Mouse (Mus musculus): ENCODE measurements at regions not wholly inside any gene's neighbourhood (a gene's known extent, or its start where the extent isn't known, plus 50 kb on each side); places are given as distances from the start of the nearest gene placed in this dataset.

DNA sequence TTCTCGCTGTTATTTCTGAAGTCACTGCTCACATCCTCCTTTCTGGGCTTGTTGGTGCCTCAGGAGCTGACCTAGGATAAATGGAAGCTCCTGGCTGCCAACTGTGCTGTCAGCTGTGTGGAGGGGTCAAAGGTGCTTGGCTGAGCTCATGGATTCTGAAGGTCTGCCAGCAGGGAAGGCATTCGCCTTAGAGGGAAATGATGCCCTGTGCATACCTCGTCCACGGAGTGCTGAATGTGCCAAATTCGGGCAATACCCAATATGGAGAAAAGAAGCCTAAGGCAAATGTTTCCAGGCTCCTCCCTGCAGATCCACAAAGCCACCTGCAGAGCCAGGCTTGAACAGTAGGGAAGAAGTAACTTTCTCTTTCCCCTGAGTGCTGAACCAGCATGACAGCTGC lies 191.3 kb upstream of the Eya4 start:
- TF ChIP-seq CTCF (IDR thresholded peaks at IDR 0.05; ENCODE audit: control insufficient read depth, insufficient read depth, insufficient replicate concordance, low read depth, low read length) (no peak), POLR2A (IDR thresholded peaks at IDR 0.05; ENCODE audit: control insufficient read depth, low read depth, low read length) (no peak)
- Histone ChIP-seq H3K36me3 (ENCODE audit: control insufficient read depth, insufficient read depth, low read length) (no peaks in the 10 kb centered on the region), H3K27ac (ENCODE audit: control insufficient read depth, insufficient read depth, low read depth, low read length) (no peak overlapping the region), H3K4me3 (ENCODE audit: control insufficient read depth, low read depth, low read length) (no peak overlapping the region), H3K27me3 (ENCODE audit: control insufficient read depth, insufficient read depth, low read length) (no peaks in the 10 kb centered on the region), H3K4me1 (ENCODE audit: control insufficient read depth, insufficient read depth, low read length) (no peaks in the 10 kb centered on the region)

DNA sequence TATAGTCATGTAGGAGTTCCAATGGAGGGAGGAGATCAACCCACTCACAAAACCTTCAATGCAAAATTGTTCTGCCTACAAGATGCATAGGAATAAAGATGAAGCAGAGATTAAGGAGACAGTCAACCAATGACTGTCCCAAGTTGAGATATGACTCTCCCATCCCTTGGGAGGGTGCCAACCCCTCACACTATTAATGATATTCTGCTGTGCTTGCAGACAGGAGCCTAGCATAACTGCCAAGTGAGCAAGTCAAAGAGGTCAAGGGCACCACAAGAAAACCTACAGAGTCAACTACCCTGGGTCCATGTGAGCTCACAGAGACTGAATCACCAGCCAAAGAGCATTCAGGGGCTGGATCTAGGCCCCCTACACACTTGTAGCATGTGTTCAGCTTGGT lies 184.1 kb upstream of the Eya4 start:
- Histone ChIP-seq H3K36me3 (ENCODE audit: control insufficient read depth, insufficient read depth, low read length) (no peaks in the 10 kb centered on the region), H3K27me3 (ENCODE audit: control insufficient read depth, insufficient read depth, low read length) (no peaks in the 10 kb centered on the region), H3K27ac (ENCODE audit: control insufficient read depth, insufficient read depth, low read depth, low read length) (no peak overlapping the region), H3K4me3 (ENCODE audit: control insufficient read depth, low read depth, low read length) (no peak overlapping the region), H3K4me1 (ENCODE audit: control insufficient read depth, insufficient read depth, low read length) (no peaks in the 10 kb centered on the region)
- TF ChIP-seq CTCF (IDR thresholded peaks at IDR 0.05; ENCODE audit: control insufficient read depth, insufficient read depth, insufficient replicate concordance, low read depth, low read length) (no peak), POLR2A (IDR thresholded peaks at IDR 0.05; ENCODE audit: control insufficient read depth, low read depth, low read length) (no peak)

DNA sequence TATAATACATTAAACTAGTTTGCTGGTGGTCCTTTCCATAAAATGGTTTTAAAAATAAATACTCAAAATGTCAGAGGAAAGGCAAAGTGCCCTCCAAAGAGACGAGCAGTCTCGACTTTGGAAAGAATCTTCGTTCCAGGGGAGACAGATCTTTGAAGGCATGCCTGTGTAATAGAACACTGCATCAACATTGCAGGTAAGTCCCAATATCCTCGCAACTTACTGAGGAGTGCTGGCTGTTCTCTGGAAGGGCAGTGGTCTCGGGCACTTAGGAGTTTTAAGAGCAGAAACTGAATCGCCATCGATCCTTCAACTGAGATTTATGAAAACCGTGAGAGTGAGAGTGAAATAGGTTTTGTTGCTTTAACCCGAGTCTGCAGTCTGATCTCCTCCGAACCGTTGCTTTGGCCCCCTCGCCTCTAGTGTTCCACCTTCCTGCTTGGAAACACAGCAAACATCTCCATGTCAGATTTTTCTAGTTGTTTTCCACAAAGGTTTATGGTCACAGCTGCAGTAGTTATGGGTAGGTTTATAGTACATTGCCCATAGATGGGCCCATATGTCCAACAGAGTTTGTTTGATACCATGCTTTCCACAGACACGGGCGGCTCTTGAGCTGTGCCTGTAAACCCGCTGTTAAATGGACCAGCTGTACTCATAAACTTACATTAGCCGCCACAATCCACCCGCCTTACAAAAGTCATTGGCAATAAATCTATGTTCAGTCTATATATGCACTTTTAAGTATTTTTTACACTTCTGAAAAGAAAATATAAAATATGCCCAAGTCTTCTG lies 181.6 kb upstream of the Eya4 start:
- no peaks in the 10 kb centered on the region for H3K27me3 ChIP-seq (ENCODE audit: control insufficient read depth, insufficient read depth, low read length)
- H3K4me3 ChIP-seq (ENCODE audit: control insufficient read depth, low read depth, low read length), result no peak overlapping the region
- no peak overlapping the region for H3K27ac ChIP-seq (ENCODE audit: control insufficient read depth, insufficient read depth, low read depth, low read length)
- no peak for TF ChIP-seq CTCF (IDR thresholded peaks at IDR 0.05; ENCODE audit: control insufficient read depth, insufficient read depth, insufficient replicate concordance, low read depth, low read length)
- no peak for TF ChIP-seq POLR2A (IDR thresholded peaks at IDR 0.05; ENCODE audit: control insufficient read depth, low read depth, low read length)
- no peaks in the 10 kb centered on the region for H3K36me3 ChIP-seq (ENCODE audit: control insufficient read depth, insufficient read depth, low read length)
- H3K4me1 ChIP-seq (ENCODE audit: control insufficient read depth, insufficient read depth, low read length), result no peaks in the 10 kb centered on the region

DNA sequence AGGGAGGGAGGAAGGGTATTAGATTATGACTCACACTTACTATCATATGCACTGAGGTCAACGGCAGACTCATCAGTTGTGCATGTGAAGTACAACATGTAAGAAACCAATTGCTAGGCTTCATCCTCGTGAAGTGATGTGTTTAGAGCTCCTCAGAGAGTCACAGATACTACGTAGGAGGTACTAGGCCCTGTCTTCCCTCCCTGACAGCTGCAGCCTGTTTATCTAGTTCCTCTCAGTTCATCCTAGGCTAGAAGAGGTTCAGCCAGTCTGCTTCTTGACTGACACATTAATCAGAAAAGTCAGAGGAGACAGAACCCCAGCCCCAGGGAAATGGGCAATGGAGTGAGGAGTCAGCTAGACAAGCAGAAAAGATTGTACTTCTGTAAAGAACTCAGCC lies 180.1 kb upstream of the Eya4 start:
- H3K27ac ChIP-seq (ENCODE audit: control insufficient read depth, insufficient read depth, low read depth, low read length), result no peak overlapping the region
- TF ChIP-seq POLR2A (IDR thresholded peaks at IDR 0.05; ENCODE audit: control insufficient read depth, low read depth, low read length), result no peak
- TF ChIP-seq CTCF (IDR thresholded peaks at IDR 0.05; ENCODE audit: control insufficient read depth, insufficient read depth, insufficient replicate concordance, low read depth, low read length), result no peak
- H3K4me3 ChIP-seq (ENCODE audit: control insufficient read depth, low read depth, low read length), result no peak overlapping the region
- H3K27me3 ChIP-seq (ENCODE audit: control insufficient read depth, insufficient read depth, low read length), result no peaks in the 10 kb centered on the region
- H3K36me3 ChIP-seq (ENCODE audit: control insufficient read depth, insufficient read depth, low read length), result no peaks in the 10 kb centered on the region
- no peaks in the 10 kb centered on the region for H3K4me1 ChIP-seq (ENCODE audit: control insufficient read depth, insufficient read depth, low read length)

DNA sequence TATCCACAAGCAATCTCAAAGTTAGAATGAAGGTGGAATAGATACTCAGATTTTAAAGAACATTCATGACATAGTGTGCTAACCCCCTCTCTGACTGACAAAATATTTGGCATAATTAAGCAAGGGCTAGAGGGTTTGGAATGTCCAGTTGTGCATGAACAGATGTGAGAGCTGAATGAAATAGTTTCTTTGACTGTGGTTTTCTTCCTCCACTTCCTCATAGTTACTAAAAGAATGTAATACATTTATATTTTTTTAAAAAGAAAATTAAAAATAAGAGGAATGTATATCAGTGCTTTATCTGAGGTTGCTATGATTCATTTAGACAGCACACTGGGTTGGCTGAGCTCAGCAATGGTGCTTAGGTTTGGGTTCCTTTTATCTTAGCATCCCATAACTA lies 176.2 kb upstream of the Eya4 start:
- TF ChIP-seq POLR2A (IDR thresholded peaks at IDR 0.05; ENCODE audit: control insufficient read depth, low read depth, low read length) (no peak), CTCF (IDR thresholded peaks at IDR 0.05; ENCODE audit: control insufficient read depth, insufficient read depth, insufficient replicate concordance, low read depth, low read length) (no peak)
- no peaks in the 10 kb centered on the region for H3K4me1 ChIP-seq (ENCODE audit: control insufficient read depth, insufficient read depth, low read length)
- no peaks in the 10 kb centered on the region for H3K27me3 ChIP-seq (ENCODE audit: control insufficient read depth, insufficient read depth, low read length)
- H3K4me3 ChIP-seq (ENCODE audit: control insufficient read depth, low read depth, low read length), result no peak overlapping the region
- no peak overlapping the region for H3K27ac ChIP-seq (ENCODE audit: control insufficient read depth, insufficient read depth, low read depth, low read length)
- no peaks in the 10 kb centered on the region for H3K36me3 ChIP-seq (ENCODE audit: control insufficient read depth, insufficient read depth, low read length)

DNA sequence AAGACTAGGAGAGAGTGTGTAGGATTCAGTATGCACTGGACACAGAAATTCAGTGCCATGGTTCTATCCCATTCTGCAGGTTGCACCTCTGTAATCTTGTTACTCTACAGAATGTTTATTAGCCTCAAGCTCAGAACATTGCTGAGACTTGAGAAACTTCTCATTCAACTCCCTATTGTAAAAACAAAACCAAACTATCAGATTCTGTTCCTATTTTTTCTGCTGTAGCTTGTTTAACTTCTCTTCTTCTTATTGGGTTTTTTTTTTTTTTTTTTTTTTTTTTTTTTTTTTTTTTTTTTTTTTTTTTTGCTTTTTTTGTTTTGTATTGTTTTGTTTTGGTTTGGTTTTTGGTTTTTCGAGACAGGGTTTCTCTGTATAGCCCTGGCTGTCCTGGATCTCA lies 172.1 kb upstream of the Eya4 start:
- TF ChIP-seq POLR2A (IDR thresholded peaks at IDR 0.05; ENCODE audit: control insufficient read depth, low read depth, low read length) (no peak), CTCF (IDR thresholded peaks at IDR 0.05; ENCODE audit: control insufficient read depth, insufficient read depth, insufficient replicate concordance, low read depth, low read length) (no peak)
- H3K4me3 ChIP-seq (ENCODE audit: control insufficient read depth, low read depth, low read length), result no peak overlapping the region

DNA sequence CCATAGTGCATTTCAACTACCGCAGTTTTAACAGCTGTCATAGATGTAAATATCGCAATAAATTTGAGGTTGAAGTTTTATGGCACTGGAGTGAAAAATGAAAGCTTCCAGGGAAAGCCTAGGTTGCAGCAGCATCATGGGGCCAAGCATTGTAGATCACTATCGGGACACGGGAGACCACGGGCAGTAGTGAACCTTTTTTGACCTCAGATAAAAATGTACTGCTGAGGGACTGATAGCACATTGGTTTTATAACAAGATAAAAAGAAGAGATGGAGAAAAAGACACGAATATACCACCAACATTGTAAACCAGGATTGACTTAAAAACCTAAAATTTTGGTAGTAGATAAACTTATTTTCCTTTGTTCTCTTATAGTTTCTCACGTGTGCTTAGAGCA lies 143.1 kb upstream of the Eya4 start:
- TF ChIP-seq POLR2A (IDR thresholded peaks at IDR 0.05; ENCODE audit: control insufficient read depth, low read depth, low read length) (no peak), CTCF (IDR thresholded peaks at IDR 0.05; ENCODE audit: control insufficient read depth, insufficient read depth, insufficient replicate concordance, low read depth, low read length) (no peak)
- Histone ChIP-seq H3K27me3 (ENCODE audit: control insufficient read depth, insufficient read depth, low read length) (no peaks in the 10 kb centered on the region), H3K4me3 (ENCODE audit: control insufficient read depth, low read depth, low read length) (no peak overlapping the region), H3K36me3 (ENCODE audit: control insufficient read depth, insufficient read depth, low read length) (no peaks in the 10 kb centered on the region), H3K27ac (ENCODE audit: control insufficient read depth, insufficient read depth, low read depth, low read length) (no peak overlapping the region), H3K4me1 (ENCODE audit: control insufficient read depth, insufficient read depth, low read length) (no peaks in the 10 kb centered on the region)

More for the DNA sequence above, 172.1 kb upstream of the Eya4 start:
- Histone ChIP-seq H3K27ac (ENCODE audit: control insufficient read depth, insufficient read depth, low read depth, low read length) (no peak overlapping the region), H3K4me1 (ENCODE audit: control insufficient read depth, insufficient read depth, low read length) (no peaks in the 10 kb centered on the region), H3K36me3 (ENCODE audit: control insufficient read depth, insufficient read depth, low read length) (no peaks in the 10 kb centered on the region), H3K27me3 (ENCODE audit: control insufficient read depth, insufficient read depth, low read length) (no peaks in the 10 kb centered on the region)

Data from testis, adult 2 months (tissue).